Mouse (Mus musculus) hindbrain, postnatal 0 days (tissue): Measurements from ENCODE around the gene Slc45a1. TPM values are rescaled to one million over a fixed set of nuclear protein-coding genes. Genes with fewer than 3 reads are reported as not detected.

Experiments used
- ATAC-seq: fragments of 200-750 bp; cut with Nextera tagmentation; 2 replicates; pipeline ENCODE4 v1.8.0; 2017; ENCODE audit warnings: mild to moderate bottlenecking, moderate TSS enrichment, moderate library complexity
- DNase-seq: peaks from one replicate; pipeline ENCODE4 v3.0.0-alpha.2; 2015; ENCODE audit warnings: low spot score
- H3K27ac ChIP-seq: fragments of 300-500 bp; sonication (generic); 2 replicates; pipeline ENCODE4 v1.5.1; 2014; ENCODE audit warnings: mild to moderate bottlenecking
- H3K27me3 ChIP-seq: fragments of 300-500 bp; sonication (generic); 2 replicates; pipeline ENCODE4 v1.6.1; 2014; ENCODE audit warnings: low read length, mixed read lengths; ENCODE audit not compliant: insufficient read depth
- H3K36me3 ChIP-seq: fragments of 300-500 bp; sonication (generic); 2 replicates; pipeline ENCODE4 v1.6.1; 2014; ENCODE audit warnings: low read length, mixed read lengths; ENCODE audit not compliant: insufficient read depth
- H3K4me1 ChIP-seq: fragments of 300-500 bp; sonication (generic); 2 replicates; pipeline ENCODE4 v1.6.1; 2014; ENCODE audit warnings: antibody characterized with exemption, low read length, mixed read lengths; ENCODE audit not compliant: insufficient read depth
- H3K4me2 ChIP-seq: fragments of 300-500 bp; sonication (generic); 2 replicates; pipeline ENCODE4 v1.6.1; 2014; ENCODE audit warnings: low read depth, mild to moderate bottlenecking, low read length, moderate library complexity, mixed read lengths
- H3K4me3 ChIP-seq: fragments of 300-500 bp; sonication (generic); 2 replicates; pipeline ENCODE4 v1.5.1; 2014; ENCODE audit warnings: low read length
- H3K9ac ChIP-seq: fragments of 300-500 bp; sonication (generic); replicated peaks from 2 replicates; pipeline ENCODE4 v1.6.1; 2014; ENCODE audit warnings: mild to moderate bottlenecking, low read length, moderate library complexity, mixed read lengths
- H3K9me3 ChIP-seq: fragments of 300-500 bp; sonication (generic); 2 replicates; pipeline ENCODE4 v1.6.1; 2016; ENCODE audit warnings: low read length, mixed read lengths
- CTCF ChIP-seq: IDR thresholded peaks from 2 replicates; pipeline ENCODE4 v1.5.1; 2016; ENCODE audit warnings: antibody characterized with exemption, control low read depth, low read depth
- WGBS: fragments of 180-500 bp; shearing (Covaris S2); extraction: QIAGEN DNeasy Blood & Tissue Kit; methylation state at CpG from one replicate; pipeline ENCODE4 v1.1.7; 2014; 5-methylcytosine and 5-hydroxymethylcytosine counted together
- polyA plus RNA-seq: library from polyadenylated mRNA; unstranded; fragments of >200 nt; fragmentation: Nextera tagmentation; extraction: Ambion mirVana; gene quantifications from 2 replicates; pipeline ENCODE4 v1.2.1, GENCODE M21; 2015
- total RNA-seq: library from RNA; depleted of rRNA; stranded (reverse); fragments of >200 nt; gene quantifications from 2 replicates; pipeline ENCODE4 v1.2.3, GENCODE M21; 2014

Slc45a1 gene
- total and polyA plus RNA-seq, 2 experiments from 2014 or later, result 47.5 to 49.6 TPM

DNA sequence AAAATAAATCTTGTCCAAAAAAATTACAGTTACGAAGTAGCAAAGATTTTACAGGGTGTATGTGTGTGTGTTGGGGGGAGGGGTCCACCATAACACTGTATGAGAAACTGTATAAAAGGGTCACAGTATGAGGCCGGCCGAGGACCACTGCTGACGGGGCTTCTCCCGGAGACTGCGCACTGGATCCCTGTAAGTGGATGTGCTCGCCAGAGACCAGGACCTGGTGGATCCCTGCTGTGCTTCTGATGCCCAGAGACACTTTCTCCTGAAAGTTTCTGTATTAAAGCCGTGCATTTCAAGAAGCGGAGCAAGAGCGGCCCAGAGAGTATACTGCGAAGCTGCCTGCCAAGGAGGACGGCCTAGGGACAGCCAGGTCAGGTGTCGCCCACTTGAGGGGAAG is 29.3 kb downstream of the Slc45a1 start:
- 92% methylated on average over 13 of the region's 13 CpGs for WGBS
- ATAC-seq, result no peak
- H3K4me3 ChIP-seq, result no peak overlapping the region
- H3K9me3 ChIP-seq, result no peaks in the 10 kb centered on the region
- no peak for TF ChIP-seq CTCF
- no peak overlapping the region for H3K27ac ChIP-seq
- no peak overlapping the region for H3K4me2 ChIP-seq
- no peak overlapping the region for H3K9ac ChIP-seq
- no peaks in the 10 kb centered on the region for H3K27me3 ChIP-seq
- H3K36me3 ChIP-seq, result peaks cover 34% of the 10 kb centered on the region
- H3K4me1 ChIP-seq, result no peaks in the 10 kb centered on the region
- DNase-seq, result no peak

DNA sequence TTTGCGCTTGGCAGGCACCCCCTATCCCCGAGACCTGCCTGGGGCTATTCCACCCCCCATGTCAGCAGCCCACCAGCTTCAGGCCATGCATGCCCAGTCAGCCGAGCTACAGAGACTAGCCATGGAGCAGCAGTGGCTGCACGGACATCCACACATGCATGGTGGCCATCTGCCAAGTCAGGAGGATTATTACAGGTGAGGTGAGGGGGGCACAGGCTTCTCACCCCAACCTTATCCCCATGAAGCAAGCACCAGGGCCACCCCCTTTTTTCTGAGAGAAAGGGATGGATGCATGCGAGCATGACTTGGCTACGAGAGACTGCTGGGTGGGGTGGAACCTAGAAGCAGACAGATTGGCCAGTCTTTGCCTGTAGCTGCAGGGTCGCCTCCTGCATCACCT is 33.0 kb downstream of the Slc45a1 start:
- Histone ChIP-seq H3K4me2 (no peak overlapping the region), H3K27ac (no peak overlapping the region), H3K9me3 (no peaks in the 10 kb centered on the region), H3K36me3 (peaks cover 63% of the 10 kb centered on the region), H3K4me1 (no peaks in the 10 kb centered on the region), H3K27me3 (no peaks in the 10 kb centered on the region), H3K9ac (no peak overlapping the region), H3K4me3 (no peak overlapping the region)
- DNase-seq (no peak), ATAC-seq (no peak)
- WGBS, result 77% methylated on average over 7 of the region's 7 CpGs
- TF ChIP-seq CTCF, result no peak

GRCm38 (mm10) chr4:150616841-150617240 is 35.1 kb downstream of the Slc45a1 start:
- Histone ChIP-seq H3K9ac (no peak overlapping the region), H3K4me3 (no peak overlapping the region), H3K9me3 (no peaks in the 10 kb centered on the region), H3K4me1 (no peaks in the 10 kb centered on the region), H3K36me3 (peaks cover 70% of the 10 kb centered on the region), H3K27ac (no peak overlapping the region), H3K4me2 (no peak overlapping the region), H3K27me3 (no peaks in the 10 kb centered on the region)
- TF ChIP-seq CTCF, result no peak
- DNase-seq, result no peak
- ATAC-seq, result no peak
- WGBS, result 95% methylated on average over 20 of the region's 20 CpGs

GRCm38 (mm10) chr4:150616029-150616420 is 35.9 kb downstream of the Slc45a1 start:
- no peak for TF ChIP-seq CTCF
- Histone ChIP-seq H3K4me2 (no peak overlapping the region), H3K4me3 (no peak overlapping the region), H3K36me3 (peaks cover 72% of the 10 kb centered on the region), H3K9me3 (no peaks in the 10 kb centered on the region), H3K27ac (peak overlapping the region; percentile 16; the same call in 1 of the 2 replicates), H3K27me3 (no peaks in the 10 kb centered on the region), H3K4me1 (no peaks in the 10 kb centered on the region), H3K9ac (no peak overlapping the region)
- DNase-seq (peak; percentile 53), ATAC-seq (no peak)
- 70% methylated on average over 13 of the region's 13 CpGs for WGBS

DNA sequence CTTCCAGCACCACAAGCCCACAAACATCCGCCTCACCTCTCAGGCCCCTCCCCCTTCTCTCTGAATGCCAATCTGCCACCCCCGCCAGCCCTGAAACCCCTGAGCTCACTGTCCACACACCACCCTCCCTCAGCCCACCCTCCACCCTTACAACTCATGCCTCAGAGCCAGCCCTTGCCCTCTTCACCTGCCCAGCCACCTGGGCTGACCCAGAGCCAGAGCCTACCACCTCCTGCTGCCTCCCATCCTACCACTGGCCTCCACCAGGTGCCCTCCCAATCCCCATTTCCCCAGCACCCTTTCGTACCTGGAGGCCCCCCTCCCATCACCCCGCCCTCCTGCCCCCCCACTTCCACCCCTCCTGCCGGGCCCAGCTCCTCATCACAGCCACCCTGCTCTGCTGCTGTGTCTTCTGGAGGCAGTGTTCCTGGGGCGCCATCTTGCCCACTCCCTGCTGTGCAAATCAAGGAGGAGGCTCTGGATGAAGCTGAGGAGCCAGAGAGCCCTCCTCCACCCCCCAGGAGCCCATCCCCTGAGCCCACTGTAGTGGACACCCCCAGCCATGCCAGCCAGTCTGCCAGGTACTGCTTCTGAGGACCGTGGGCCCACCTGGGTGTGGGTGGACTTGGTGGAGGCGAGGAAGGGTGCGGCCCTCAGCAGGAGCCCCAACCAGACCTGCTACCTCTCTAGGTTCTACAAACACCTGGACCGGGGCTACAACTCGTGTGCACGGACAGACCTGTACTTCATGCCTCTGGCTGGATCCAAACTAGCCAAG is 36.5 kb downstream of the Slc45a1 start:
- peaks cover 72% of the 10 kb centered on the region for H3K36me3 ChIP-seq
- H3K9me3 ChIP-seq, result no peaks in the 10 kb centered on the region
- no peaks in the 10 kb centered on the region for H3K27me3 ChIP-seq
- H3K9ac ChIP-seq, result no peak overlapping the region
- no peaks in the 10 kb centered on the region for H3K4me1 ChIP-seq
- DNase-seq (no peak), ATAC-seq (peak; percentile 25; the same call in 1 of the 2 replicates)
- no peak overlapping the region for H3K4me2 ChIP-seq
- TF ChIP-seq CTCF, result no peak
- peak overlapping the region; percentile 16; the same call in 1 of the 2 replicates for H3K27ac ChIP-seq
- 90% methylated on average over 12 of the region's 12 CpGs for WGBS
- no peak overlapping the region for H3K4me3 ChIP-seq

DNA sequence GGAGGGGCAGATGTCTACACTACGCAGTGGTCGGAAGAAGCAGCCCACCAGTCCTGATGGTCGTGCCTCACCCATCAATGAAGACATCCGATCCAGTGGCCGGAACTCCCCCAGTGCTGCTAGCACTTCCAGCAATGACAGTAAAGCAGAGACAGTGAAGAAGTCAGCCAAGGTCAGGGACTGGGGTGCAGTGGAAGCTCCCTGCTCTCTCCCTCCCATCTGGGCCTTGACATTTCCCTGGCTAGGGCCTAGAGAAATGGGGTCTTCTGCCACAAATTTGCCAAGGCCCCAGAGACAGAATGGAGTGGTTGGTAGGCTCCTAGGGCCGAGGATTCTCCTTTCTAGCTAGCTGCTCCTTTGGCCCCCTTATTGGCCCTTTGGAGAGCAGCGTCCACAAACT is 38.3 kb downstream of the Slc45a1 start:
- Histone ChIP-seq H3K27ac (no peak overlapping the region), H3K4me1 (no peaks in the 10 kb centered on the region), H3K36me3 (peaks cover 63% of the 10 kb centered on the region), H3K4me3 (no peak overlapping the region), H3K4me2 (no peak overlapping the region), H3K27me3 (no peaks in the 10 kb centered on the region), H3K9me3 (no peaks in the 10 kb centered on the region), H3K9ac (no peak overlapping the region)
- TF ChIP-seq CTCF, result no peak
- DNase-seq, result no peak
- ATAC-seq, result no peak
- WGBS, result 94% methylated on average over 7 of the region's 7 CpGs

GRCm38 (mm10) chr4:150608670-150609069 is 43.3 kb downstream of the Slc45a1 start:
- no peak for TF ChIP-seq CTCF
- no peaks in the 10 kb centered on the region for H3K27me3 ChIP-seq
- WGBS, result 96% methylated on average over 3 of the region's 3 CpGs

More at GRCm38 (mm10) chr4:150608670-150609069, 43.3 kb downstream of the Slc45a1 start:
- Histone ChIP-seq H3K4me3 (no peak overlapping the region), H3K4me2 (no peak overlapping the region), H3K4me1 (peaks cover 14% of the 10 kb centered on the region), H3K27ac (no peak overlapping the region), H3K36me3 (peaks cover 20% of the 10 kb centered on the region; the same call in 1 of the 2 replicates), H3K9me3 (no peaks in the 10 kb centered on the region), H3K9ac (no peak overlapping the region)
- DNase-seq, result no peak
- no peak for ATAC-seq
